Mouse (Mus musculus) liver, embryonic 14.5 days (tissue): Measurements from ENCODE around the gene Cnot1. TPM values are rescaled to one million over a fixed set of nuclear protein-coding genes. Genes with fewer than 3 reads are reported as not detected.
"Not testable (repeated sequence)": the region's sequence is repeated elsewhere in the genome, so short reads cannot be mapped to it uniquely, and the experiment has no call there.

Source experiments
- ATAC-seq: fragments of 200-750 bp; cut with Nextera tagmentation; 2 replicates; pipeline ENCODE4 v1.8.0; 2017; ENCODE audit warnings: moderate number of reproducible peaks, mild to moderate bottlenecking, moderate library complexity; ENCODE audit not compliant: insufficient read depth
- DNase-seq, 3 experiments: peaks; one replicate each; pipeline ENCODE4 v3.0.0-alpha.2; 2012 to 2013; ENCODE audit warnings: low read depth in 3 of 3, low spot score in 3 of 3
- H3K27ac ChIP-seq: fragments of 300-500 bp; sonication (generic); 2 replicates; pipeline ENCODE4 v1.5.1; 2014; ENCODE audit warnings: moderate library complexity, mild to moderate bottlenecking, control low read depth, inconsistent platforms
- H3K27me3 ChIP-seq: fragments of 300-500 bp; sonication (generic); 2 replicates; pipeline ENCODE4 v1.6.1; 2014; ENCODE audit warnings: mild to moderate bottlenecking, low read length, moderate library complexity; ENCODE audit not compliant: control insufficient read depth, insufficient read depth
- H3K36me3 ChIP-seq: fragments of 300-500 bp; sonication (generic); replicated peaks from 2 replicates; pipeline ENCODE4 v1.6.1; 2014; ENCODE audit warnings: low read depth; ENCODE audit not compliant: control insufficient read depth, insufficient read depth
- H3K4me1 ChIP-seq, 2 experiments: fragments of 200-500 bp in 1 of 2; fragments of 300-500 bp in 1 of 2; sonication (generic) in 1 of 2; replicated peaks; 2 replicates each; pipeline ENCODE4 v1.6.1; 2012 to 2014; ENCODE audit warnings: antibody characterized with exemption in 1 of 2, inconsistent platforms in 1 of 2, low read length in 1 of 2; ENCODE audit not compliant: control insufficient read depth in 2 of 2, insufficient read depth in 2 of 2
- H3K4me2 ChIP-seq: fragments of 300-500 bp; sonication (generic); 2 replicates; pipeline ENCODE4 v1.6.1; 2014; ENCODE audit warnings: low read depth, mild to moderate bottlenecking, control low read depth, moderate library complexity
- H3K4me3 ChIP-seq, 2 experiments: fragments of 200-500 bp in 1 of 2; fragments of 300-500 bp in 1 of 2; sonication (generic) in 1 of 2; 2 replicates each; pipeline ENCODE4 v1.5.1; 2012 to 2014; ENCODE audit warnings: low read depth in 2 of 2, low read length in 2 of 2, mild to moderate bottlenecking in 2 of 2, control low read depth in 1 of 2, inconsistent platforms in 1 of 2, moderate library complexity in 1 of 2; ENCODE audit not compliant: insufficient read depth in 1 of 2
- H3K9ac ChIP-seq: fragments of 300-500 bp; sonication (generic); replicated peaks from 2 replicates; pipeline ENCODE4 v1.6.1; 2014; ENCODE audit warnings: mild to moderate bottlenecking, control low read depth, moderate library complexity
- H3K9me3 ChIP-seq: fragments of 300-500 bp; sonication (generic); 2 replicates; pipeline ENCODE4 v1.6.1; 2016; ENCODE audit warnings: low read length, mixed read lengths; ENCODE audit not compliant: control insufficient read depth
- CTCF ChIP-seq: IDR thresholded peaks from 2 replicates; pipeline ENCODE4 v1.5.1; 2016; ENCODE audit warnings: antibody characterized with exemption, low read depth, control low read depth
- EP300 ChIP-seq: IDR thresholded peaks from 2 replicates; pipeline ENCODE4 v1.6.1; 2016; ENCODE audit warnings: antibody characterized with exemption, low read depth
- WGBS: fragments of 180-500 bp; shearing (Covaris S2); extraction: QIAGEN DNeasy Blood & Tissue Kit; methylation state at CpG from one replicate; pipeline ENCODE4 v1.1.7; 2014; ENCODE audit not compliant: insufficient replicate concordance; 5-methylcytosine and 5-hydroxymethylcytosine counted together
- polyA plus RNA-seq, 2 experiments: library from polyadenylated mRNA; depleted of rRNA in 1 of 2; stranded (reverse) in 1 of 2; unstranded in 1 of 2; fragments of >200 nt; fragmentation: Nextera tagmentation in 1 of 2; extraction: Ambion mirVana in 1 of 2; gene quantifications; 2 replicates each; pipeline versions ENCODE4 v1.2.1 to v1.2.3; 2012 to 2014

Gene Cnot1
- polyA plus RNA-seq, 2 experiments: 33.1 to 41.8 TPM

DNA sequence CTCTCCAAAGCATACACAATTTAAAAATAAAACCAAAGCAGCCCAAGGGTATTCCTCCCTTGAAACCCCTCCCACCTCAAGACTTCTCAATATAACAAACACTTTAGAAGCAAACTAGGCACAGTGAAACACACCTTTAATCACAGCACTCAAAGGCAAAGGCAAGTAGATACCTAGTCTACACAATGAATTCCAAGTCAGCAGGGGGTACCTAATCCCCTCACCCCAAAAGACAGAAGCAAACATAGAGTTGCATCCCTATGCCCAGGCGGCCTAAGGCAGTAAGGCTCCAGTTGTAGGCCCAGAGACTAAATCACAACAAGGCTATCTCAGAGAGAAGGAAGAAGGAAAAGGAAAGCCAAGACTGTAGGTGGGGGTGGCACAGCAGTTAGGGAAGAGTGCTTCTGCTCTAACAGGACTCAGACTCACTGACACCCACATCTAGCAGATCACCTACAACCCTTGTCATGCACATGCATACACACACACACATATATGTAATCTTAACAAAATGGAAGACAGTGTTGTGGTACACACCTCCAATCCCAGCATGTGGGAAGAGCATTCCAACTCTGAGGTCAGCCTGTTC lies 5.7 kb downstream of the Cnot1 start:
- TF ChIP-seq EP300: no peak
- TF ChIP-seq CTCF: no peak
- no peak overlapping the region for H3K9ac ChIP-seq
- peaks cover 6 to 28% of the 10 kb centered on the region in 2 experiments for H3K4me1 ChIP-seq
- ATAC-seq: no peak
- WGBS: 84% methylated on average over 1 of the region's 1 CpGs
- H3K4me2 ChIP-seq: no peak overlapping the region
- H3K36me3 ChIP-seq: peaks cover 15% of the 10 kb centered on the region
- no peak overlapping the region for H3K4me3 ChIP-seq
- no peaks in the 10 kb centered on the region for H3K27me3 ChIP-seq
- DNase-seq: no peak
- H3K27ac ChIP-seq: no peak overlapping the region
- H3K9me3 ChIP-seq: no peaks in the 10 kb centered on the region

DNA sequence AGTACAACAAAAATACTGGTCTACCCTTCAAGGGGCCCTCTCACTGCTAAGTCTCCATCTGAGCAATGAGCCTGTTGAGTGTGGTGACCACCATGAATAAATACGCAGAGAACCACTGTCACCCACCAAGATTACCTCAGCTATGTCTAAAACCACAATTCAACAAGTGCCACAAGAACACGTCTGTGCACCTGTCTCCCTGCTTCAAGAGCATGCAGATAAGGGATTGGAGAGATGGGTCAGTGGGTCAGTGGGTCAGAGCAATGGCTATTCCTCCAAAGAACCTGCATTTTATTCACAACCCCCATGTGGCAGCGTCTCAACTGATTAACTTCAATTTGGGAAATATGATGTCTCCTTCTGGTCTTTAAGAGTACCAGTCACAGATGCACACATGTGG lies 6.9 kb downstream of the Cnot1 start:
- Histone ChIP-seq H3K4me2 (no peak overlapping the region), H3K4me3 (no peak overlapping the region), H3K27me3 (no peaks in the 10 kb centered on the region), H3K27ac (no peak overlapping the region), H3K4me1 (peaks cover under 1 to 19% of the 10 kb centered on the region in 2 experiments; a peak in 3 of 4 replicates), H3K36me3 (peaks cover 15% of the 10 kb centered on the region), H3K9me3 (no peaks in the 10 kb centered on the region), H3K9ac (no peak overlapping the region)
- no peak for DNase-seq
- TF ChIP-seq CTCF (no peak), EP300 (no peak)
- WGBS: 64% methylated on average over 3 of the region's 3 CpGs
- no peak for ATAC-seq

DNA sequence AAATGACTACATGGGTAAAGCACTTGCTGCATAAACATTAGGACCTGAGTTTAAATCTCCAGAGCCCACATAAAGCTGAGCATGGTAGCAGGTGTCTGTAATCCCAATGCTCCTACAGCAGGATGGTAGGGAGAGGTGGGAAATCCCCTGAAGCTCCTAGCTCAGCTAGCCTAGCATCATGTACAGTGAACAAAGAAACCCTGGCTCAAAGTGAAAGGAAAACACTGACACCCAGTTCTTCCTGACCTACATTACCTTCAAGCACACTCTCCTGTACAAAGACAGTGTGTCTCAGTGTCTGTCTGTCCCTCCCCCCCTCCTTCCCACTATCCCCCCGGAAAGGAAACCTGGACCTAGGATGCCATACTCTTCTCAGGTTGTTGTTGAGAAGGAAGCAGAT lies 7.4 kb downstream of the Cnot1 start:
- peaks cover 15% of the 10 kb centered on the region for H3K36me3 ChIP-seq
- ATAC-seq: no peak

DNA sequence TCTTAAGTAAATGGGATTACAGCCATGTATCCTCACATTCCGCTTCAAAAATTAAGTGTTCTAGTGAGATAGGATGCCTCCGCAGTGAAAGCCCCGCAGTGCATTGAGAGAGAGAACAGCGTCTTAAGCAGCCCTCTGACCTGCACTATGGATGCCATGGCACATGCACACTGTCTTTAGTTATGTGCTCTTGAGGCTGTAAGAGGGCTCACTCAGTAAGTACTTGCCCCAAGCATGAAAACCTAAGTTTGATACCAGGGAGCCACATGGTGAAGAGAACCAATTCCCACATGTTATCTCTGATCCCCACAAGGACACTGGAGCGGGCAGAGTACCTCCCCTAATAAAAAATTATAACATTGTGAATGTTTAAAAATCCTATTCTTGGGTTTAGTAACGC lies 8.1 kb downstream of the Cnot1 start:
- WGBS: 83% methylated on average over 6 of the region's 6 CpGs
- Histone ChIP-seq H3K36me3 (peaks cover 15% of the 10 kb centered on the region), H3K4me2 (no peak overlapping the region), H3K9me3 (no peaks in the 10 kb centered on the region), H3K27ac (no peak overlapping the region), H3K27me3 (no peaks in the 10 kb centered on the region), H3K9ac (no peak overlapping the region), H3K4me1 (peaks cover 0 to 13% of the 10 kb centered on the region in 2 experiments; a peak in 3 of 4 replicates), H3K4me3 (no peak overlapping the region)
- TF ChIP-seq CTCF: no peak
- TF ChIP-seq EP300: no peak
- no peak for DNase-seq
- ATAC-seq: no peak

More for the DNA sequence above, 7.4 kb downstream of the Cnot1 start:
- no peaks in the 10 kb centered on the region for H3K27me3 ChIP-seq
- no peak overlapping the region for H3K27ac ChIP-seq
- WGBS: 76% methylated on average over 1 of the region's 1 CpGs
- no peak overlapping the region for H3K4me3 ChIP-seq
- H3K9ac ChIP-seq: no peak overlapping the region
- no peak for DNase-seq
- TF ChIP-seq EP300 (no peak), CTCF (no peak)
- peaks cover 0 to 15% of the 10 kb centered on the region in 2 experiments; a peak in 3 of 4 replicates for H3K4me1 ChIP-seq
- no peak overlapping the region for H3K4me2 ChIP-seq
- no peaks in the 10 kb centered on the region for H3K9me3 ChIP-seq

DNA sequence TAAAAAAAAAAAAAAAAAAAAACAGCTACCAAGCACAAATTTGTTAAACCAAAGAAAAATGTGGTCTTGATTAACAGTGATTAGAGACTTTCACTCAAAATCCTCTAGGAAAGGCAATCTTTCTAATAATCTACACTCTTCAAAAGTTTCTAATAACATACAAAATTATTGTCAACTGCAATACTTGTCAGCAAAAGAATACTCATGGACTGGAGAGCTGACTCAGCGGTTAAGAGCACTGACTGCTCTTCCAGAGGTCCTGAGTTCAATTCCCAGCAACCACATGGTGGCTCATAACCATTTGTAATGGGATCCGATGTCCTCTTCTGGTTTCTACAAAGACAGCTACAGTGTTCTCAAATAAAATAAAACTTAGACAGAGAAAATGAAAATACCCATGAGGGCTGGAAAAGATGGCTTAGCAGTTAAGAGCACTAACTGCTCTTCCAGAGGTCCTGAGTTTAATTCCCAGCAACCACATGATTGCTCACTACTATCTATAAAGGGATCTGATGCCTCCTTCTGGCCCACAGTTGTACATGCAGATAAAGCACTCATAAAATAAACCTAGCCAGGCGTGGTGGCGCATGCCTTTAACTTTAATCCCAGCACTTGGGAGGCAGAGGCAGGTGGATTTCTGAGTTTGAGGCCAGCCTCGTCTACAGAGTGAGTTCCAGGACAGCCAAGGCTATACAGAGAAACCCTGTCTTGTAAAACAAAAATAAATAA lies 11.8 kb downstream of the Cnot1 start:
- not testable (repeated sequence) for H3K36me3 ChIP-seq, ATAC-seq, H3K27me3 ChIP-seq, H3K9me3 ChIP-seq, H3K9ac ChIP-seq, H3K4me3 ChIP-seq, H3K4me1 ChIP-seq, H3K27ac ChIP-seq, H3K4me2 ChIP-seq, DNase-seq
- WGBS: 77% methylated on average over 5 of the region's 5 CpGs
